Mouse (Mus musculus) olfactory bulb, adult 2 months (tissue): ENCODE results near the gene Ttc34. TPM values are rescaled to one million over a fixed set of nuclear protein-coding genes. Genes with fewer than 3 reads are reported as not detected.

Experiments
- H3K27ac ChIP-seq: fragments of 200-500 bp; 2 replicates; pipeline ENCODE4 v1.5.1; 2012; ENCODE audit warnings: low read depth, low read length; ENCODE audit not compliant: insufficient read depth
- H3K4me1 ChIP-seq: fragments of 200-500 bp; 2 replicates; pipeline ENCODE4 v1.6.1; 2012; ENCODE audit warnings: low read length; ENCODE audit not compliant: control insufficient read depth, insufficient read depth
- H3K4me3 ChIP-seq: fragments of 200-500 bp; 2 replicates; pipeline ENCODE4 v1.5.1; 2012; ENCODE audit warnings: mild to moderate bottlenecking, low read depth, low read length, moderate library complexity; ENCODE audit not compliant: insufficient read depth
- CTCF ChIP-seq: fragments of 200-500 bp; IDR thresholded peaks from 2 replicates; pipeline ENCODE4 v1.5.1; 2012; ENCODE audit warnings: low read depth, mild to moderate bottlenecking, low read length, moderate library complexity; ENCODE audit not compliant: insufficient read depth
- POLR2A ChIP-seq: fragments of 200-500 bp; IDR thresholded peaks from 2 replicates; pipeline ENCODE4 v1.6.1; 2012; ENCODE audit warnings: mild to moderate bottlenecking, low read depth, low read length, moderate library complexity; ENCODE audit not compliant: insufficient read depth
- WGBS: fragments of 180-500 bp; shearing (Covaris S2); methylation state at CpG from one replicate; pipeline ENCODE4 v1.1.7; 2018; 5-methylcytosine and 5-hydroxymethylcytosine counted together
- polyA plus RNA-seq: library from polyadenylated mRNA; stranded (reverse); fragments of >200 nt; gene quantifications from 2 replicates; pipeline ENCODE4 v1.2.4, GENCODE M21; 2012; ENCODE audit warnings: low replicate concordance; ENCODE audit not compliant: missing spikeins, insufficient read depth, insufficient read length

Ttc34 gene
- polyA plus RNA-seq, 1 experiment = not detected

GRCm38 (mm10) chr4:154915286-154915685 lies 78.0 kb downstream of the Ttc34 start:
- 81% methylated on average over 10 of the region's 10 CpGs for WGBS
- TF ChIP-seq POLR2A = no peak
- no peak for TF ChIP-seq CTCF
- H3K27ac ChIP-seq = no peak overlapping the region
- no peaks in the 10 kb centered on the region for H3K4me1 ChIP-seq
- no peak overlapping the region for H3K4me3 ChIP-seq

DNA sequence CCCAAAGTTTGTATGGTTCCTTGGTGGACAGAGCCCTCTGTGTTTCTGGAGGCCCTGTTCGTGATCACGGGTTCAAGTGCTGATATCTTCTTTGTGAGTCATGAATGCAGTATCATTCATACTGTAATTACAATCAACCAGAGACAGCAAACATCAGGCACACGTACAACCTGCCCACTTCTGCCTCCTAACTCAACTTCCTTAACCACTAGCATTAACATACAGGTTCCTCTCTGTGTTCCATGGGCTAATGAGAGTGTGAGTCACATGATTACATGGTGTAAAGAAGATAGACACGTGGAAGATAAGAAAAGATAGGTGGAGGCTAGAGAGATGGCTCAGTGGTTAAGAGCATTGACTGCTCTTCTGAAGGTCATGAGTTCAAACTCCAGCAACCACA lies 79.4 kb downstream of the Ttc34 start:
- Histone ChIP-seq H3K27ac (no peak overlapping the region), H3K4me1 (no peaks in the 10 kb centered on the region), H3K4me3 (no peak overlapping the region)
- TF ChIP-seq CTCF = no peak
- TF ChIP-seq POLR2A = no peak
- 63% methylated on average over 4 of the region's 4 CpGs for WGBS

Other genes starting within 250 kb of the Ttc34 start
- gene Prdm16, start 200.6 kb upstream of the Ttc34 start, polyA plus RNA-seq = not detected in 2 replicates
- gene Actrt2, start 169.6 kb upstream of the Ttc34 start, polyA plus RNA-seq = not detected in 2 replicates
- not detected in 2 replicates for gene Mmel1, start 32.1 kb downstream of the Ttc34 start, polyA plus RNA-seq
- gene Fam213b, start 61.7 kb downstream of the Ttc34 start, polyA plus RNA-seq = not detected in 2 replicates
- not detected in 2 replicates for gene Tnfrsf14, start 91.1 kb downstream of the Ttc34 start, polyA plus RNA-seq
- gene Hes5, start 123.5 kb downstream of the Ttc34 start, polyA plus RNA-seq = not detected in 2 replicates
- not detected in 2 replicates for gene Pank4, start 126.7 kb downstream of the Ttc34 start, polyA plus RNA-seq
- gene Plch2, start 219.3 kb downstream of the Ttc34 start, polyA plus RNA-seq = not detected in 2 replicates
- not detected in 2 replicates for gene Pex10, start 229.6 kb downstream of the Ttc34 start, polyA plus RNA-seq
- gene Rer1, start 248.9 kb downstream of the Ttc34 start, polyA plus RNA-seq = not detected in 2 replicates
- gene Morn1, start 249.1 kb downstream of the Ttc34 start, polyA plus RNA-seq = not detected in 2 replicates